Mouse (Mus musculus) left cerebral cortex, adult 11 months (tissue): Measurements from ENCODE around the gene Cdkal1.

Experiments used
- DNase-seq: peaks from one replicate; pipeline ENCODE4 v3.0.0; 2022; ENCODE audit warnings: low spot score

Gene Cdkal1

DNA sequence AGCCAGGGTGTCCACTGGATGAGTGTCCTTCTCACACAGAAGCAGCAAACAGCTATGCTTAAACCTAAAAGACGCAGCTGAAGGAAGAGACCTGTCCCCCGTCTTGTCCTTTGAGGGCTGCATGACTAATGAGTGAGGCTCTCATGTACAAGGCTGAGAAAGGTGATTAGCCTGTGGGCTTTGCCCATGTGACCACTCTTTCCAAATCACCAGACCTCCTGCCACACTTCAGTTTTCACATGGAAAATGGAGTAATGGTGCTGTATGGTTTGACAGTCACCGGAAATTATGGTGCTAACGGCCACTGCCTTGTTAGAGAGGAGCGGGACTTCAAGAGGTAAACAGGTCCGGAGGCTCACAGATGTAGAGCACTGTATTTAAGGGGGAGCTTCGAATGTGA is 274.7 kb downstream of the Cdkal1 start:
- DNase-seq = no peak

GRCm38 (mm10) chr13:29580009-29580408 is 275.5 kb downstream of the Cdkal1 start:
- DNase-seq = no peak

- DNase-seq = no peak
These were observed 276.9 kb downstream of the Cdkal1 start for GRCm38 (mm10) chr13:29578621-29579020.

DNA sequence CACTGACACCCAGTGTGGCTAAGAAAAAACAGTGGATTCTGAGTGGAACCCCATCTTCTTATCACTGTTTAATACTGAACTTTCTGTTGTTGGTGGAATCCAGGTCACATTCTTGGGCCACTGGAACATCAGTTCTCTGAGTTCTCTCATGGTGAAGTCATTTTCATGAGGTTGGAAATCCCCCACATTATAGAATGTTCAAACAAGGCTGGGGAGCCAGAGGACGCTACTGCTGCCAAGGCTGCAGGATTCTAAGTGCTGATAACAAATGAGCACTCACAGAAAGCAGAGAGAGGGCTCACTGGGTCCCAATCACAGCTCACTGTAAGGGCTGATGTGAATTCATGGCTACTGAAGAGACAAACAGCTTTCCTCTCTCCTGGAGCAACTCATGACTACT is 280.7 kb downstream of the Cdkal1 start:
- no peak for DNase-seq

DNA sequence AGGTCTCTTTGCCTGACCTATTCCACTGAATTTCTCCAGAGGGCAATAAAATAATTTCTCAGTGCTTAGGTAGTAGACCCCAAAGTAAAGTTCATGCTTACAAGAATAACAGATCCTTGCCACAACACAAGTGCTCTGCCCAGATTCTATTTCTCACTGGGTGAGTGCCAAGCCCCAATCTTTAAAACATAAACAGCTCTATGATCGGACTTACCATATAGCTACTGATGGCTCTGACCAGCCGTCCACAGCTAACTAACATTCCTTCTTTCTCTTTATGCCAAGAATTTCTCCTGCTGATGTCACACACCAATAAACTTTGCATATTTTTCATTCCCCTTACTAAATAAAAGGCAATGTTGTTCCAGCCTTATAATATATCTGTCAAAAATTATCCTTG is 283.0 kb downstream of the Cdkal1 start:
- no peak for DNase-seq

DNA sequence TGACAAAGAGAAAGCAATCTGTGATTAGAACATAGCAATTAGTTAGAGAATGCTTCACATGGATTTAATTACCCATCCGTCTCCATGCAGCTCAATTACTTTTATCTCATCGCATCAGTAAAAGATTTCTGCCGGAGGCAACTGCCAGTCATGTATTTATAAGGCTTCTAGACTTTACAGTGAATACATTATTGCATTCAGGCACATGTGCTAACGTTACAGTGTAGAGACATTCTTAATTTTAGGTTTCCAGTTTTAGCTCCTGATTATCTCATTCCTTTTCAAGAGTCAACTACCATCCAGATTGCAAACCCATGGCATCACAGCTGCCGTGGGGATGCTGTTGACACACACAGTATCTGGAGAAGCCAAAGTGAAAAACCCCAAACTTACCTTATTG is 289.8 kb downstream of the Cdkal1 start:
- peak; percentile 15 for DNase-seq

GRCm38 (mm10) chr13:29559188-29559587 is 296.3 kb downstream of the Cdkal1 start:
- DNase-seq = no peak

GRCm38 (mm10) chr13:29555160-29555785 is 300.2 kb downstream of the Cdkal1 start:
- no peak for DNase-seq

GRCm38 (mm10) chr13:29553792-29554191 is 301.7 kb downstream of the Cdkal1 start:
- no peak for DNase-seq

DNA sequence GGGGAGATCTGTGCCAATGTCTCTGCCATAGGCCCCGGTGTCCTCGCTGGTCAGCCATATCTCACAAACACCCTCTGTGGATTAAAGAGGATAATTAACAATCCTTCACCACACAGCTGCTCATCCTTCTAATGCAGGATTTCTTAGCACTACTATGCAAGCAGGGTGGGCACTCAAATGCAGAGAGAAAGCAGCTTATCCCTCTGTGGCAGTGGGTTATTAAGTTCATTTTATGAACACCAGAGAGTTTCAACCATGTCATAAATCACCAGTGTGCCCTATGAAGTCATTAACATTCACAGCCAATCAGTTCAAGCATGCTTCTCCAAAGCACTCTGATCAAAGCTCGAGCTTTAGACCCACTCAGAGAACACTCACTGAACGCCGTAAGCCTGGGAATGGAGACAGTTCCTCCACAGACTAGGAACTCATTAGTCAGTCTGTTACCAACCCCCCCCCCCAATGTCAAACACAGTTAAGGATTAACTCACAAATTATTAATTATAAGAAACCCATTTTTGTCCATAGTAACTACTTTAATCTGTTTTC is 303.1 kb downstream of the Cdkal1 start:
- no peak for DNase-seq

- no peak for DNase-seq
These were observed 304.6 kb downstream of the Cdkal1 start for GRCm38 (mm10) chr13:29550886-29551285.

DNA sequence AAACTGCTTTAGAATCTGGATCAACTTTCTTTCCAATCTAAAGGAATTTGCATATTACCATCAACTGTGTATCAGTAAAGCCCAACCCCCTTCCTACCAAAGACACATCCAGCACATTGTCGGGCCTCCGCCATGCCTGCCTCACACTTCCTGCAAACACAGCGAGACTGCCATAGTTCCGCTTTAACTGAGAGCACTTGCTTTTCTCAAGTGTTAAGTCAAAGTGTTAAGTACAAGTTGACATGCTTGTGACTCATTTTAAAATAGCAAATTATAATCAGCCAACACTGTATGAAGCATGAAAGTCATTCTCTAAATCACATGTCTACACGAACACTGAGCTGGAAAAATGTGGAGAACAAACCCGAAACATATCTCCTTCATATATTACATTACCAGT is 305.3 kb downstream of the Cdkal1 start:
- DNase-seq = no peak

- no peak for DNase-seq
These were observed 305.7 kb downstream of the Cdkal1 start for GRCm38 (mm10) chr13:29549761-29550160.

- no peak for DNase-seq
These were observed 317.6 kb downstream of the Cdkal1 start for GRCm38 (mm10) chr13:29537906-29538305.

GRCm38 (mm10) chr13:29533586-29533985 is 321.9 kb downstream of the Cdkal1 start:
- no peak for DNase-seq

DNA sequence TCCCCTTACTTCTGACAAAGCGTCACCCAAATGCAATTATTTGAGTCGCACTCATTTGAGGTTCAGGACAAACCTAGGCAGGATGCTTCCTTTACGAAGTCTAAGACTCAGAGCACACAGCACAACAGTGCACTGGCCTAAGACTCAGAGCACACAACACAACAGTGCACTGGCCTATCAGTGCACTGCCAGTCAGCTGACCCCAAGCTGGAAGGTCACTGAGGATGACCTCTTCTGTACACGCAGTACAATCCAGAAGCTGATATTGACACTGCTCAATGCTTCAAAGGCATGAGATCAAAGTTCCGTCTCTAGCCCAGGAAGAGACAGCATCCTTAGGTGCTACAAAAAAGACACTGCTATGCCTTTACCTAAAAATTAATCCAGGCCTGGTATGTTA is 327.1 kb downstream of the Cdkal1 start:
- DNase-seq = no peak

DNA sequence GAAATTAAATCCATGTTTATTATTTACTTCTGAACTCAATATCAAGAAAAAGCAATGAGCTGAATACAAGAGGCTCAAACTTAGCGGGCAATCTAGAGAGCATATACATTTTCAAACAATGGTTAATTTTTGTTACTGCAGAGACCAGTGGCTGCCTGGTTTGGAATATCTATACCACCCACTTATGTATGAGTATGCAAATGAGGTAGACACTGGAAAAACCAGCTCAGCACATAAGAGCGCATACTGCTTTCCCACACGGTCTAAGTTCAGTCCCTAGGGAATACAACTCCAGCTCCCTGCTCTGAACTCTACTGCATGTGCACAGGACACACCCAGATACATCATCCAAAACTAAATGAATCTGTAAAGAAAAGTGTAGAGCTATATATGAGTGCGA is 334.2 kb downstream of the Cdkal1 start:
- no peak for DNase-seq

DNA sequence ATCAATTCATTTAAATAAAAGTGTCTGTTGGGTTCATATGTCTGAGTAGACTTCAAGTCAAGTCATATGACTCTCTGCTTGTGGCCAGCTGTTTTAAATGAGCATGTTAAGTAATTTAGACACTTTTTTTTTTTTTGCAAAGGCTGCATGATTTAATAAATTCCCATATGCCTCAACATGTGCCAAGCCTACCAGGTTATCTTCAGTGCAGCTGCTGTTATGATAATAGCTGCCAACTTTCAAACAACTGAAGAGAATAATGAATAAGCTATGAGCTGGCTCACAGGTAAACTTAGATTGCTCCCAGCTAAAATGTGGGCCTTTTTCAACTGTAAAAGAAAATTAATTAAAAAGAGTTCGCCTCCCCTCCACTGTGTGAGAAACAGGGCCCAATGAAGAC is 341.4 kb downstream of the Cdkal1 start:
- no peak for DNase-seq

GRCm38 (mm10) chr13:29504861-29505568 is 350.5 kb downstream of the Cdkal1 start:
- DNase-seq = no peak

- DNase-seq = peak; percentile 55
These were observed 352.1 kb downstream of the Cdkal1 start for GRCm38 (mm10) chr13:29503147-29504044.

- no peak for DNase-seq
These were observed 352.9 kb downstream of the Cdkal1 start for GRCm38 (mm10) chr13:29502481-29503146.

DNA sequence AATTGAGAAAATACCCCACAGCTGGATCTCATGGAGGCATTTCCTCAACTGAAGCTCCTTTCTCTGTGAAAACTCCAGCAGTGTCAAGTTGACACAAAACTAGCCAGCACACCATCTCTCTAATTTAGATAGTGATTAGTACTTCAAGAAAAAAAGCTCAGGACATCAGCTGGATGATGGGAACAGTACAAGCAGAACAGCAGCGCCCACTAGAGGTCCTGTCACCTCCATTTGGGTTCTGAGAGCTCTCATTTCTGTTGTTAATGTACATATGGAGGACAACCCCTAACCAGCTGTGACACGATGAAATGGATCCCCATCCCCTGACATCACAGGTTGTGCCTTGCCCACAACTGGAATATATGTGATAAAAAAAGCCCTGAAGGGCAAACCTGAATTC is 354.3 kb downstream of the Cdkal1 start:
- no peak for DNase-seq
